Mouse (Mus musculus) heart, adult 2 months (tissue): Measurements from ENCODE around the gene Sec14l3. TPM values are rescaled to one million over a fixed set of nuclear protein-coding genes. Genes with fewer than 3 reads are reported as not detected.
"Not testable (repeated sequence)": the region's sequence is repeated elsewhere in the genome, so short reads cannot be mapped to it uniquely, and the experiment has no call there.

Source experiments
- DNase-seq, 2 experiments: peaks; one replicate each; pipeline ENCODE4 v3.0.0; 2021
- H3K27ac ChIP-seq: fragments of 200-600 bp; 2 replicates; pipeline ENCODE4 v1.8.1; 2022
- H3K27me3 ChIP-seq: fragments of 200-500 bp; 2 replicates; pipeline ENCODE4 v1.6.1; 2012; ENCODE audit warnings: mild to moderate bottlenecking, low read length, inconsistent platforms, mixed read lengths; ENCODE audit not compliant: control insufficient read depth, insufficient read depth
- H3K36me3 ChIP-seq: fragments of 200-500 bp; 2 replicates; pipeline ENCODE4 v1.6.1; 2012; ENCODE audit warnings: low read length, inconsistent platforms; ENCODE audit not compliant: control insufficient read depth, insufficient read depth
- H3K4me1 ChIP-seq: fragments of 200-500 bp; 2 replicates; pipeline ENCODE4 v1.6.1; 2011; ENCODE audit warnings: low read length; ENCODE audit not compliant: control insufficient read depth, insufficient read depth
- H3K4me3 ChIP-seq: fragments of 200-600 bp; 2 replicates; pipeline ENCODE4 v1.8.1; 2022
- H3K79me2 ChIP-seq: fragments of 200-500 bp; replicated peaks from 2 replicates; pipeline ENCODE4 v1.6.1; 2012; ENCODE audit warnings: mild to moderate bottlenecking, inconsistent platforms, low read length, moderate library complexity, mixed read lengths; ENCODE audit not compliant: control insufficient read depth, insufficient read depth
- H3K9ac ChIP-seq: fragments of 200-500 bp; 2 replicates; pipeline ENCODE4 v1.6.1; 2012; ENCODE audit warnings: low read depth, mild to moderate bottlenecking, control low read depth, inconsistent platforms, low read length, mixed read lengths
- CTCF ChIP-seq: fragments of 200-600 bp; IDR thresholded peaks from 2 replicates; pipeline ENCODE4 v1.8.1; 2022; ENCODE audit warnings: antibody characterized with exemption, mild to moderate bottlenecking, moderate library complexity
- EP300 ChIP-seq: fragments of 200-500 bp; IDR thresholded peaks from 2 replicates; pipeline ENCODE4 v1.6.1; 2011; ENCODE audit warnings: low read depth, low read length, control low read depth; ENCODE audit not compliant: insufficient read depth
- POLR2A ChIP-seq: fragments of 200-500 bp; IDR thresholded peaks from 2 replicates; pipeline ENCODE4 v1.6.1; 2011; ENCODE audit warnings: mild to moderate bottlenecking, low read depth, low read length, control low read depth; ENCODE audit not compliant: insufficient read depth
- WGBS: fragments of 180-500 bp; shearing (Covaris S2); methylation state at CpG from one replicate; pipeline ENCODE4 v1.1.7; 2018; 5-methylcytosine and 5-hydroxymethylcytosine counted together
- intact Hi-C: fragments of 180-260 bp; cut with DNase I; formaldehyde crosslinking; loops from one replicate; pipeline ENCODE4 v1.15.1; 2025
- long read RNA-seq: library from polyadenylated mRNA; stranded (forward); transcript quantifications from one replicate; pipeline ENCODE4 v2.0.0, GENCODE M21; 2021
- polyA plus RNA-seq: library from polyadenylated mRNA; depleted of rRNA; stranded (reverse); fragments of >200 nt; gene quantifications from 2 replicates; pipeline ENCODE4 v1.2.3, GENCODE M21; 2012; rRNA removed
- total RNA-seq, 2 experiments: library from RNA; stranded (reverse); gene quantifications; 2 replicates each; pipeline ENCODE4 v1.2.3; 2021

The Sec14l3 gene
- total RNA-seq: not detected
- 15.0 TPM in 1 of 2 replicates, not detected in the other for polyA plus RNA-seq
- long read RNA-seq: 0 reads

- Histone ChIP-seq H3K9ac (no peak within 1 kb of the TSS), H3K4me1 (no peaks in the 10 kb centered on the region), H3K27me3 (peaks cover 2% of the 10 kb centered on the region; the same call in 1 of the 2 replicates), H3K79me2 (no peaks in the 10 kb centered on the region), H3K36me3 (no peaks in the 10 kb centered on the region), H3K27ac (no peak within 1 kb of the TSS), H3K4me3 (no peak within 1 kb of the TSS)
- DNase-seq: no peak
- TF ChIP-seq CTCF: no peak
- no peak for TF ChIP-seq POLR2A
- no peak for TF ChIP-seq EP300
- intact Hi-C loops: no loop called here
- 45% methylated on average over 5 of the region's 5 CpGs for WGBS
Observed at GRCm38 (mm10) chr11:4064627-4065122, at the start of gene Sec14l3. Gene Sec14l3 (plus strand): TSS chr11:4064841.

- intact Hi-C loops, H3K4me3 ChIP-seq, H3K27ac ChIP-seq, H3K4me1 ChIP-seq, DNase-seq, H3K9ac ChIP-seq, H3K36me3 ChIP-seq, H3K79me2 ChIP-seq, H3K27me3 ChIP-seq: not testable (repeated sequence)
- WGBS: 81% methylated on average over 14 of the region's 14 CpGs
Observed at GRCm38 (mm10) chr11:4015796-4016195, 48.8 kb upstream of the Sec14l3 start.

- H3K4me1 ChIP-seq, H3K27me3 ChIP-seq, DNase-seq, H3K4me3 ChIP-seq, H3K36me3 ChIP-seq, H3K79me2 ChIP-seq, H3K9ac ChIP-seq, H3K27ac ChIP-seq, intact Hi-C loops: not testable (repeated sequence)
- 85% methylated on average over 13 of the region's 13 CpGs for WGBS
Observed at GRCm38 (mm10) chr11:4022111-4022510, 42.5 kb upstream of the Sec14l3 start.

GRCm38 (mm10) chr11:4023321-4023720 is 41.3 kb upstream of the Sec14l3 start:
- intact Hi-C loops: no loop called here
- H3K9ac ChIP-seq: no peak overlapping the region

GRCm38 (mm10) chr11:4027066-4027465 is 37.6 kb upstream of the Sec14l3 start:
- H3K4me1 ChIP-seq: no peaks in the 10 kb centered on the region
- no peak overlapping the region for H3K9ac ChIP-seq
- H3K27ac ChIP-seq: no peak overlapping the region
- no peaks in the 10 kb centered on the region for H3K79me2 ChIP-seq
- H3K4me3 ChIP-seq: no peak overlapping the region
- DNase-seq: no peak
- intact Hi-C loops: no loop called here
- 73% methylated on average over 8 of the region's 8 CpGs for WGBS
- no peak for TF ChIP-seq EP300
- TF ChIP-seq CTCF: no peak
- no peak for TF ChIP-seq POLR2A
- H3K36me3 ChIP-seq: no peaks in the 10 kb centered on the region
- peaks cover 1% of the 10 kb centered on the region; the same call in 1 of the 2 replicates for H3K27me3 ChIP-seq

More at GRCm38 (mm10) chr11:4023321-4023720, 41.3 kb upstream of the Sec14l3 start:
- H3K36me3 ChIP-seq: no peaks in the 10 kb centered on the region
- H3K27me3 ChIP-seq: 0 out of 2 replicates have a peak, but pooled peaks cover 1% of the 10 kb centered on the region
- no peak overlapping the region for H3K4me3 ChIP-seq
- no peak for DNase-seq
- TF ChIP-seq EP300 (no peak), POLR2A (no peak), CTCF (no peak)
- H3K4me1 ChIP-seq: no peaks in the 10 kb centered on the region
- no peaks in the 10 kb centered on the region for H3K79me2 ChIP-seq
- 29% methylated on average over 2 of the region's 2 CpGs for WGBS
- H3K27ac ChIP-seq: no peak overlapping the region

GRCm38 (mm10) chr11:4027561-4028334 is 36.9 kb upstream of the Sec14l3 start:
- Histone ChIP-seq H3K4me3 (no peak overlapping the region), H3K27me3 (peaks cover 1% of the 10 kb centered on the region; the same call in 1 of the 2 replicates), H3K27ac (no peak overlapping the region), H3K36me3 (no peaks in the 10 kb centered on the region), H3K4me1 (no peaks in the 10 kb centered on the region), H3K79me2 (no peaks in the 10 kb centered on the region), H3K9ac (no peak overlapping the region)
- TF ChIP-seq POLR2A: no peak
- no peak for TF ChIP-seq CTCF
- TF ChIP-seq EP300: no peak
- WGBS: 63% methylated on average over 9 of the region's 9 CpGs
- intact Hi-C loops: no loop called here
- DNase-seq: no peak
